Mouse (Mus musculus): Measurements from ENCODE around the gene Kcnab3. TPM values are rescaled to one million over a fixed set of nuclear protein-coding genes. Genes with fewer than 3 reads are reported as not detected.

The Kcnab3 gene
- total RNA-seq, 2 experiments from 2014 or later: 15.2 to 18.6 TPM

GRCm38 (mm10) chr11:69369215-69369989 lies 43.3 kb downstream of the Kcnab3 start, which contains the start of gene Chd3:
Chd3 (minus strand) TSS chr11:69369406.
- DNase-seq (ENCODE audit: low spot score in 2 of 2): no peak

GRCm38 (mm10) chr11:69369990-69370816 lies 44.1 kb downstream of the Kcnab3 start:
- DNase-seq (ENCODE audit: low spot score in 2 of 2): no peak

GRCm38 (mm10) chr11:69370817-69371215 lies 44.8 kb downstream of the Kcnab3 start:
- no peak for DNase-seq (ENCODE audit: low spot score in 2 of 2)

GRCm38 (mm10) chr11:69371601-69372000 lies 45.5 kb downstream of the Kcnab3 start:
- no peak for DNase-seq (ENCODE audit: low spot score in 2 of 2)

- peak; percentile 82 to 92 for DNase-seq (ENCODE audit: low spot score in 2 of 2)
Measured at GRCm38 (mm10) chr11:69372056-69372779, 46.2 kb downstream of the Kcnab3 start.

GRCm38 (mm10) chr11:69372780-69373170 lies 46.7 kb downstream of the Kcnab3 start:
- DNase-seq (ENCODE audit: low spot score in 2 of 2): no peak

GRCm38 (mm10) chr11:69373223-69373965 lies 47.3 kb downstream of the Kcnab3 start:
- DNase-seq (ENCODE audit: low spot score in 2 of 2): no peak

GRCm38 (mm10) chr11:69375646-69376045 lies 49.6 kb downstream of the Kcnab3 start:
- no peak for DNase-seq (ENCODE audit: low spot score in 2 of 2)

GRCm38 (mm10) chr11:69377766-69378165 lies 51.7 kb downstream of the Kcnab3 start:
- no peak for DNase-seq (ENCODE audit: low spot score in 2 of 2)

GRCm38 (mm10) chr11:69379600-69379999 lies 53.5 kb downstream of the Kcnab3 start:
- DNase-seq (ENCODE audit: low spot score in 2 of 2): no peak

- no peak for DNase-seq (ENCODE audit: low spot score in 2 of 2)
Measured at GRCm38 (mm10) chr11:69381356-69381755, 55.3 kb downstream of the Kcnab3 start.

Other genes with a start within 250 kb of the Kcnab3 start
- 1,000 to 10,000 TPM; 1,073 to 1,118 TPM for gene Vamp2, start 237.8 kb upstream of the Kcnab3 start, total RNA-seq (2021)
- gene Per1, start 231.0 kb upstream of the Kcnab3 start, total RNA-seq (2021): 10 to 100 TPM; 84.4 to 86.8 TPM
- under 1 TPM; 0.46 to 0.62 TPM for gene Hes7, start 205.9 kb upstream of the Kcnab3 start, total RNA-seq (2021)
- gene 9130213A22Rik, start 203.7 kb upstream of the Kcnab3 start, total RNA-seq (2021): under 1 TPM; 0.88 to 0.95 TPM
- 1 to 10 TPM; 2.9 to 5.7 TPM for gene Aloxe3, start 200.4 kb upstream of the Kcnab3 start, total RNA-seq (2021)
- under 1 TPM; 0.65 to 0.95 TPM for gene Alox12b, start 169.3 kb upstream of the Kcnab3 start, total RNA-seq (2021)
- gene Alox8, start 128.4 kb upstream of the Kcnab3 start, total RNA-seq (2021): 1 to 10 TPM; 5.5 to 8.4 TPM
- gene Gucy2e, start 89.2 kb upstream of the Kcnab3 start, total RNA-seq (2021): 1 to 10 TPM; 1.0 to 1.1 TPM
- gene Cntrob, start 2.5 kb upstream of the Kcnab3 start, total RNA-seq (2021): 10 to 100 TPM; 15.3 to 16.9 TPM
- gene Trappc1, start 2.3 kb upstream of the Kcnab3 start, total RNA-seq (2021): 10 to 100 TPM; 65.5 to 79.1 TPM
- 10 to 100 TPM; 71.7 to 76.9 TPM for gene Rnf227, start 14.2 kb downstream of the Kcnab3 start, total RNA-seq (2021)
- 100 to 1,000 TPM; 519 to 534 TPM for gene Chd3, start 43.1 kb downstream of the Kcnab3 start, total RNA-seq (2021)
- gene Naa38, start 69.2 kb downstream of the Kcnab3 start, total RNA-seq (2021): 100 to 1,000 TPM in 1 of 2 experiments, 10 to 100 TPM in 1; 99.3 to 111 TPM
- 10 to 100 TPM; 36.0 to 39.7 TPM for gene Cyb5d1, start 69.4 kb downstream of the Kcnab3 start, total RNA-seq (2021)
- gene Tmem88, start 72.0 kb downstream of the Kcnab3 start, total RNA-seq (2021): 1 to 10 TPM; 2.1 to 2.3 TPM
- gene Kdm6b, start 87.4 kb downstream of the Kcnab3 start, total RNA-seq (2021): 10 to 100 TPM; 41.7 to 42.8 TPM
- 1 to 10 TPM; 5.8 to 6.3 TPM for gene Dnah2, start 222.9 kb downstream of the Kcnab3 start, total RNA-seq (2021)
- 100 to 1,000 TPM; 144 to 156 TPM for gene Efnb3, start 233.9 kb downstream of the Kcnab3 start, total RNA-seq (2021)

Data from layer of hippocampus, postnatal 14 days (tissue).